ENCODE assay signal across 9 mouse cellular contexts in genomic region chr9:48711296-48711781, GRCm38 (mm10).
DNase-seq lines count a peak whose midpoint lies in the region; ATAC-seq lines count a peak whose summit lies in the region.
"Had no signal": no experiment of that assay in that cellular context is flagged by ENCODE, and none has a peak within 500 bp of the region (broad histone marks: within the 10 kb centered on the region; RNA-seq: fewer than 3 reads in every experiment).

No protein-coding gene starts in this region.

- 49% methylated on average over 9 of the region's 9 CpGs for WGBS in heart, embryonic 10.5 days
- WGBS in neural tube, embryonic 15.5 days, result 38% methylated on average over 9 of the region's 9 CpGs

- H3K9ac ChIP-seq in neural tube, embryonic 15.5 days (replicated peaks), result no peak overlapping the region
- H3K9ac ChIP-seq: heart, embryonic 13.5 days had no signal

- H3K36me3 ChIP-seq in heart, embryonic 10.5 days, result no peaks in the 10 kb centered on the region
- H3K36me3 ChIP-seq in neural tube, embryonic 15.5 days, result no peaks in the 10 kb centered on the region
- H3K36me3 ChIP-seq: heart, embryonic 13.5 days had no signal

- peak overlapping the region; percentile 52; the same call in 1 of the 2 replicates for H3K27ac ChIP-seq in heart, embryonic 10.5 days
- H3K27ac ChIP-seq in neural tube, embryonic 15.5 days (replicated peaks), result no peak overlapping the region
- H3K27ac ChIP-seq: heart, embryonic 13.5 days had no signal

- peaks cover 27% of the 10 kb centered on the region for H3K4me1 ChIP-seq in heart, embryonic 10.5 days
- H3K4me1 ChIP-seq in neural tube, embryonic 15.5 days, result peaks cover 22% of the 10 kb centered on the region

- no peak overlapping the region for H3K4me3 ChIP-seq in heart, embryonic 10.5 days
- no peak overlapping the region for H3K4me3 ChIP-seq in neural tube, embryonic 15.5 days (replicated peaks)
- H3K4me3 ChIP-seq: heart, embryonic 13.5 days had no signal

- DNase-seq in heart, embryonic 10.5 days (ENCODE audit: low spot score), result no peak
- DNase-seq in heart, postnatal 4 days, result no peak
- DNase-seq in neural tube, embryonic 10.5 days (ENCODE audit: extremely low spot score, low spot score), result peak; percentile 26
- DNase-seq in lung, postnatal 14 days, result peak; percentile 51
- DNase-seq in frontal cortex, postnatal 14 days (ENCODE audit: low spot score in 2 of 2), result no peak
- DNase-seq in right cerebral cortex, adult 18-20 months, result no peak
- DNase-seq in urinary bladder, postnatal 4 days (ENCODE audit: low spot score in 2 of 2), result no peak

- H3K27me3 ChIP-seq in heart, embryonic 10.5 days (ENCODE audit: insufficient read depth, poor library complexity, severe bottlenecking), result no peaks in the 10 kb centered on the region
- H3K27me3 ChIP-seq in neural tube, embryonic 15.5 days (replicated peaks), result no peaks in the 10 kb centered on the region

- H3K4me2 ChIP-seq in neural tube, embryonic 15.5 days, result no peak overlapping the region
- H3K4me2 ChIP-seq: heart, embryonic 13.5 days had no signal

- no peak for ATAC-seq in neural tube, embryonic 15.5 days (ENCODE audit: low FRiP score)

- no peaks in the 10 kb centered on the region for H3K9me3 ChIP-seq in heart, embryonic 10.5 days
- H3K9me3 ChIP-seq in neural tube, embryonic 15.5 days (replicated peaks), result no peaks in the 10 kb centered on the region
- H3K9me3 ChIP-seq: heart, embryonic 13.5 days had no signal

Comparison
In these comparisons a context has a peak if more than half of its experiments do, and no peak if none do; other contexts are left out.
1. DNase-seq: peak in neural tube, embryonic 10.5 days (single experiment) and lung, postnatal 14 days (single experiment); none in heart, embryonic 10.5 days (single experiment), heart, postnatal 4 days (single experiment), frontal cortex, postnatal 14 days (0 of 2), right cerebral cortex, adult 18-20 months (single experiment) and urinary bladder, postnatal 4 days (0 of 2).